Comparison of ENCODE assay signal across 30 mouse cellular contexts in genomic region chr4:115953559-115953958, GRCm38 (mm10). TPM values are rescaled to one million over a fixed set of nuclear protein-coding genes. Genes with fewer than 3 reads are reported as not detected.
A peak's percentile ranks its signal among the peaks of the same experiment; 100 is the strongest.
DNase-seq lines count a peak whose midpoint lies in the region; ATAC-seq lines count a peak whose summit lies in the region.
"Had no signal": no experiment of that assay in that cellular context is flagged by ENCODE, and none has a peak within 500 bp of the region (broad histone marks: within the 10 kb centered on the region; RNA-seq: fewer than 3 reads in every experiment).

No protein-coding gene starts in this region.

- H3K27me3 ChIP-seq in forebrain, embryonic 13.5 days = peaks cover 98% of the 10 kb centered on the region

- H3K4me3 ChIP-seq in forebrain, embryonic 13.5 days = no peak overlapping the region
- H3K4me3 ChIP-seq: embryonic facial prominence, embryonic 12.5 days; heart, embryonic 13.5 days; hindbrain, embryonic 15.5 days; limb, embryonic 13.5 days; lung, embryonic 15.5 days; neural tube, embryonic 15.5 days had no signal

- 42% methylated on average over 5 of the region's 5 CpGs for WGBS in forebrain, embryonic 13.5 days

- H3K36me3 ChIP-seq in forebrain, embryonic 13.5 days (ENCODE audit: poor library complexity, severe bottlenecking) = no peaks in the 10 kb centered on the region
- H3K36me3 ChIP-seq: embryonic facial prominence, embryonic 12.5 days; heart, embryonic 13.5 days; hindbrain, embryonic 15.5 days; limb, embryonic 13.5 days; lung, embryonic 15.5 days; neural tube, embryonic 15.5 days had no signal

- peak; percentile 60 for DNase-seq in kidney, adult 11 months
- DNase-seq in kidney, adult 18-20 months = no peak
- DNase-seq in retina, embryonic 14.5 days (ENCODE audit: low spot score) = peak; percentile 38
- DNase-seq in retina, postnatal 1 day = no peak
- DNase-seq in kidney, postnatal 25 days = peak; percentile 54 to 81
- DNase-seq: cerebellum, adult 11 months; cerebellum, adult 9-10 months; thymus, adult 18-20 months had no signal

- H3K9me3 ChIP-seq in forebrain, embryonic 13.5 days (replicated peaks) = no peaks in the 10 kb centered on the region
- H3K9me3 ChIP-seq: embryonic facial prominence, embryonic 12.5 days; heart, embryonic 13.5 days; hindbrain, embryonic 15.5 days; limb, embryonic 13.5 days; lung, embryonic 15.5 days; neural tube, embryonic 15.5 days had no signal

- H3K9ac ChIP-seq in forebrain, embryonic 13.5 days = no peak overlapping the region
- H3K9ac ChIP-seq: embryonic facial prominence, embryonic 12.5 days; heart, embryonic 13.5 days; hindbrain, embryonic 15.5 days; limb, embryonic 13.5 days; lung, embryonic 15.5 days; neural tube, embryonic 15.5 days had no signal

- peaks cover 6% of the 10 kb centered on the region; the same call in 1 of the 2 replicates for H3K4me1 ChIP-seq in forebrain, embryonic 13.5 days
- H3K4me1 ChIP-seq: heart, embryonic 13.5 days; lung, embryonic 15.5 days had no signal

- no peak overlapping the region for H3K27ac ChIP-seq in forebrain, embryonic 13.5 days
- H3K27ac ChIP-seq: embryonic facial prominence, embryonic 12.5 days; heart, embryonic 13.5 days; hindbrain, embryonic 15.5 days; limb, embryonic 13.5 days; lung, embryonic 15.5 days; neural tube, embryonic 15.5 days had no signal

- no peak for ATAC-seq in granulocyte monocyte progenitor cell, adult 5-6 weeks (replicated peaks; ENCODE audit: poor library complexity, severe bottlenecking)
- ATAC-seq in forebrain, embryonic 13.5 days = no peak
- ATAC-seq: forebrain, embryonic 16.5 days; Patski had no signal

- no peak overlapping the region for H3K4me2 ChIP-seq in forebrain, embryonic 13.5 days
- H3K4me2 ChIP-seq: embryonic facial prominence, embryonic 12.5 days; heart, embryonic 13.5 days; hindbrain, embryonic 15.5 days; limb, embryonic 13.5 days; liver, embryonic 11.5 days; lung, embryonic 15.5 days; midbrain, embryonic 11.5 days; neural tube, embryonic 15.5 days had no signal

RNA-seq across cellular contexts. Expression of gene Dmbx1, which starts 13.8 kb away (rescaled TPM):
- not detected in 2 replicates for total RNA-seq in granulocyte monocyte progenitor cell, adult 5-6 weeks (2014; fragmentation: Nextera tagmentation)
- total RNA-seq in granulocyte monocyte progenitor cell, adult 5-6 weeks (2017) = not detected in 2 replicates
- polyA plus RNA-seq in forebrain, embryonic 13.5 days (2015; fragmentation: Nextera tagmentation; extraction: Ambion mirVana) = 0.09 and 0.11 TPM in 2 replicates
- total RNA-seq: adrenal gland, postnatal 10 days; gastrocnemius, adult 8-10 months; gastrocnemius, postnatal 4 days; heart, adult 8-10 months; heart, postnatal 10 days; hematopoietic stem cell, adult 5-6 weeks; left cerebral cortex, adult 18-20 months; megakaryocyte progenitor cell, adult 5-6 weeks had no signal
- polyA plus RNA-seq: forebrain, embryonic 16.5 days; heart, embryonic 13.5 days; limb, embryonic 13.5 days; liver, embryonic 11.5 days; liver, embryonic 16.5 days; Patski; stomach, embryonic 16.5 days had no signal

Comparison
In these comparisons a context has a peak if more than half of its experiments do, and no peak if none do; other contexts are left out.
1. DNase-seq: peak in kidney, adult 11 months (single experiment), retina, embryonic 14.5 days (single experiment) and kidney, postnatal 25 days (2 of 2); none in kidney, adult 18-20 months (single experiment) and retina, postnatal 1 day (single experiment).